Mouse (Mus musculus): ENCODE data around the gene Thpo. TPM values are rescaled to one million over a fixed set of nuclear protein-coding genes. Genes with fewer than 3 reads are reported as not detected.

Gene Thpo
- total and polyA plus RNA-seq, 3 experiments: 0.08 to 1.0 (median 0.19) TPM

GRCm38 (mm10) chr16:20717978-20718670 lies 16.2 kb downstream of the Thpo start:
- peak; percentile 54 for DNase-seq (ENCODE audit: extremely low read depth)
- peaks cover 23 to 34% of the 10 kb centered on the region in 2 experiments for H3K36me3 ChIP-seq (replicated peaks in 1 of 2; ENCODE audit: control insufficient read depth in 1 of 2, insufficient read depth in 1 of 2, low read length in 1 of 2)
- H3K4me1 ChIP-seq (ENCODE audit: control insufficient read depth in 1 of 2, insufficient read depth in 2 of 2): peaks cover 7 to 32% of the 10 kb centered on the region in 2 experiments; a peak in 3 of 4 replicates
- H3K27ac ChIP-seq (ENCODE audit: insufficient read depth, low read depth): peak overlapping the region; percentile 76
- H3K27me3 ChIP-seq (replicated peaks): peaks cover 11% of the 10 kb centered on the region
- dilution Hi-C loops (cut with MboI; ENCODE audit: extremely low pct_ligation_motif_present, extremely low pct_unique_long_range_greater_than_20kb, low sequenced_read_pairs) (no loop called here), in situ Hi-C loops (cut with MboI; ENCODE audit: low pct_ligation_motif_present, low pct_unique_long_range_greater_than_20kb, low sequenced_read_pairs) (loop anchor here (5.0 to 10.0 kb wide), 2 partner anchors 44 to 177 kb away; no protein-coding TSS in a partner anchor)
- peak overlapping the region; percentile 59 to 96 (median 70) for H3K4me3 ChIP-seq (replicated peaks in 1 of 3; ENCODE audit: low read depth in 2 of 3, low read length in 2 of 3, poor library complexity in 1 of 3)
- peak overlapping the region; percentile 57 for H3K9ac ChIP-seq (ENCODE audit: insufficient read depth, low read depth)
- peak overlapping the region; percentile 94 for H3K4me2 ChIP-seq (ENCODE audit: insufficient read depth, low read depth, poor library complexity, severe bottlenecking)
- peaks cover 10% of the 10 kb centered on the region for H3K79me2 ChIP-seq (replicated peaks; ENCODE audit: control insufficient read depth, extremely low read depth, insufficient read depth, poor library complexity, severe bottlenecking)
- 0 out of 2 replicates have a peak, but pooled peaks have one; percentile 20 for TF ChIP-seq EP300 (IDR thresholded peaks at IDR 0.05; ENCODE audit: low read length)
- TF ChIP-seq CHD1 (IDR thresholded peaks at IDR 0.05; ENCODE audit: low read depth, low read length): 0 out of 2 replicates have a peak, but pooled peaks have one; percentile 79
- TF ChIP-seq MYC (IDR thresholded peaks at IDR 0.05; ENCODE audit: low read depth, low read length): 0 out of 2 replicates have a peak, but pooled peaks have one; percentile 7
- 0 out of 2 replicates have a peak, but pooled peaks have one; percentile 4 for TF ChIP-seq IRF4 (IDR thresholded peaks at IDR 0.05; ENCODE audit: low read depth, low read length)
- TF ChIP-seq JUN (IDR thresholded peaks at IDR 0.05; ENCODE audit: insufficient read depth, low read depth, low read length): no peak
- TF ChIP-seq ZNF384 (IDR thresholded peaks at IDR 0.05; ENCODE audit: low read depth, low read length): peak; percentile 97
- no peak for TF ChIP-seq E2F4 (IDR thresholded peaks at IDR 0.05; ENCODE audit: insufficient replicate concordance, low read depth, low read length)
- peak; percentile 58; the same call in 1 of the 2 replicates for TF ChIP-seq TBP (conservative IDR thresholded peaks at IDR 0.05; ENCODE audit: low read depth, low read length)
- 0 out of 2 replicates have a peak, but pooled peaks have one; percentile 14 for TF ChIP-seq ELF1 (IDR thresholded peaks at IDR 0.05; ENCODE audit: low read depth, low read length)
- peak; percentile 67; the same call in 1 of the 2 replicates for TF ChIP-seq POLR2AphosphoS2 (IDR thresholded peaks at IDR 0.05; ENCODE audit: low read depth, low read length)
- no peak for TF ChIP-seq MXI1 (IDR thresholded peaks at IDR 0.05; ENCODE audit: low read depth, low read length)
- TF ChIP-seq SIN3A (IDR thresholded peaks at IDR 0.05; ENCODE audit: low read length): peak; percentile 62; the same call in 1 of the 2 replicates
- 0 out of 2 replicates have a peak, but pooled peaks have one; percentile 10 for TF ChIP-seq MAZ (IDR thresholded peaks at IDR 0.05; ENCODE audit: low read depth, low read length)
- no peaks in the 10 kb centered on the region for H3K9me3 ChIP-seq (replicated peaks; ENCODE audit: low read length)

- H3K4me1 ChIP-seq (ENCODE audit: control insufficient read depth in 1 of 2, insufficient read depth in 2 of 2): peaks cover 7 to 28% of the 10 kb centered on the region in 2 experiments; a peak in 3 of 4 replicates
- H3K9me3 ChIP-seq (replicated peaks; ENCODE audit: low read length): no peaks in the 10 kb centered on the region
- dilution Hi-C loops (cut with MboI; ENCODE audit: extremely low pct_ligation_motif_present, extremely low pct_unique_long_range_greater_than_20kb, low sequenced_read_pairs): no loop called here
- H3K27me3 ChIP-seq (replicated peaks): peaks cover 11% of the 10 kb centered on the region
- H3K36me3 ChIP-seq (replicated peaks in 1 of 2; ENCODE audit: control insufficient read depth in 1 of 2, insufficient read depth in 1 of 2, low read length in 1 of 2): peaks cover 19 to 30% of the 10 kb centered on the region in 2 experiments
- H3K9ac ChIP-seq (ENCODE audit: insufficient read depth, low read depth): peak within 1 kb of the TSS; percentile 76
- peak within 1 kb of the TSS; percentile 59 to 96 (median 88) for H3K4me3 ChIP-seq (replicated peaks in 1 of 3; ENCODE audit: low read depth in 2 of 3, low read length in 2 of 3, poor library complexity in 1 of 3)
- DNase-seq (ENCODE audit: extremely low read depth): peak; percentile 100
- peak within 1 kb of the TSS; percentile 76 for H3K27ac ChIP-seq (ENCODE audit: insufficient read depth, low read depth)
- H3K79me2 ChIP-seq (replicated peaks; ENCODE audit: control insufficient read depth, extremely low read depth, insufficient read depth, poor library complexity, severe bottlenecking): peaks cover 10% of the 10 kb centered on the region
- peak within 1 kb of the TSS; percentile 98 for H3K4me2 ChIP-seq (ENCODE audit: insufficient read depth, low read depth, poor library complexity, severe bottlenecking)
- in situ Hi-C loops (cut with MboI; ENCODE audit: low pct_ligation_motif_present, low pct_unique_long_range_greater_than_20kb, low sequenced_read_pairs): loop anchor here (5.0 to 10.0 kb wide), 2 partner anchors 45 to 177 kb away; no protein-coding TSS in a partner anchor
- TF ChIP-seq ELF1 (IDR thresholded peaks at IDR 0.05; ENCODE audit: low read depth, low read length) (peak; percentile 94), RAD21 (IDR thresholded peaks at IDR 0.05; ENCODE audit: low read depth, low read length) (peak; percentile 61), SIN3A (IDR thresholded peaks at IDR 0.05; ENCODE audit: low read length) (peak; percentile 34), KAT2A (IDR thresholded peaks at IDR 0.05; ENCODE audit: insufficient replicate concordance, low read length) (peak; percentile 76; the same call in 1 of the 2 replicates), MXI1 (IDR thresholded peaks at IDR 0.05; ENCODE audit: low read depth, low read length) (peak; percentile 98), JUND (conservative IDR thresholded peaks at IDR 0.05; ENCODE audit: low read depth, low read length) (no peak), ZMIZ1 (IDR thresholded peaks at IDR 0.05; ENCODE audit: low read depth, low read length) (peak; percentile 87; the same call in 1 of the 2 replicates), ZNF384 (IDR thresholded peaks at IDR 0.05; ENCODE audit: low read depth, low read length) (no peak), ZC3H11A (IDR thresholded peaks at IDR 0.05; ENCODE audit: low read depth, low read length) (no peak), UBTF (IDR thresholded peaks at IDR 0.05; ENCODE audit: low read depth, low read length) (peak; percentile 78; the same call in 1 of the 2 replicates), PAX5 (IDR thresholded peaks at IDR 0.05; ENCODE audit: low read length) (no peak), MAZ (IDR thresholded peaks at IDR 0.05; ENCODE audit: low read depth, low read length) (peak; percentile 79), E2F4 (IDR thresholded peaks at IDR 0.05; ENCODE audit: insufficient replicate concordance, low read depth, low read length) (no peak), CHD2 (IDR thresholded peaks at IDR 0.05; ENCODE audit: low read length) (no peak), NELFE (IDR thresholded peaks at IDR 0.05; ENCODE audit: low read depth, low read length) (peak; percentile 93), MEF2A (IDR thresholded peaks at IDR 0.05; ENCODE audit: borderline replicate concordance, low read depth, low read length) (peak; percentile 77; the same call in 1 of the 2 replicates), POLR2A (IDR thresholded peaks at IDR 0.05; ENCODE audit: low read depth, low read length) (peak; percentile 94), ETS1 (conservative IDR thresholded peaks at IDR 0.05; ENCODE audit: low read depth, low read length) (peak; percentile 26; the same call in 1 of the 2 replicates), GABPA (IDR thresholded peaks at IDR 0.05; ENCODE audit: insufficient replicate concordance, low read depth, low read length) (no peak; the same call in 1 of the 2 replicates), POLR2AphosphoS2 (IDR thresholded peaks at IDR 0.05; ENCODE audit: low read depth, low read length) (peak; percentile 87)
Observed at GRCm38 (mm10) chr16:20717181-20717977, 16.9 kb downstream of the Thpo start, which contains the start of the genes Polr2h and Clcn2. Gene Polr2h (plus strand): TSS chr16:20717665. Gene Clcn2 (minus strand): TSS chr16:20717746.
